ENCODE assay signal across 19 mouse cellular contexts in the genomic region with DNA sequence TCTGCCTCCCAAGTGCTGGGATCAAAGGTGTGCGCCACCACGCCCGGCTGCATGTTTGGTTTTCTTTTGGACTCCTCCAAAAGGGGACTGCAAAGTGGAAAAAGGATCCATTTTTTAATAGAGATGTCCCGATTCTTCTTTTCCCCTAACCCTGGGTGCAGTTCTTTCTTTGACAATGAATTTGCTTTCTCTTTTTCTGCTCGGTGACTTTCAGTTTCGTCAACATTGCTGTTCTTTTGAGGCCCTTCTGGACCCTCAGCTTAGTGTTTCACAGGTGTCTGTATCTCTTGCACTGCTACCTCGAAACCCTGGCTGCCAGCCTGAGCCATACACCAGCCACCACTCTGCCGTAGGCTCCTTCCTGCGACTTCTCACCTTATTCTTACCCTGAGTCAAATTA.
"Had no signal": no experiment of that assay in that cellular context is flagged by ENCODE, and none has a peak within 500 bp of the region (broad histone marks: within the 10 kb centered on the region; RNA-seq: fewer than 3 reads in every experiment).

No protein-coding gene starts in this region.

- ATAC-seq: midbrain, embryonic 16.5 days had no signal

- H3K4me1 ChIP-seq: midbrain, embryonic 10.5 days; midbrain, embryonic 12.5 days had no signal

- H3K27ac ChIP-seq: midbrain, embryonic 10.5 days; midbrain, embryonic 12.5 days; neural tube, embryonic 13.5 days; neural tube, embryonic 15.5 days had no signal

- H3K9me3 ChIP-seq: midbrain, embryonic 10.5 days; midbrain, embryonic 12.5 days; neural tube, embryonic 13.5 days; neural tube, embryonic 15.5 days had no signal

- H3K4me3 ChIP-seq: midbrain, embryonic 10.5 days; midbrain, embryonic 12.5 days; myocyte; neural tube, embryonic 13.5 days; neural tube, embryonic 15.5 days had no signal

- H3K4me2 ChIP-seq: lung, embryonic 14.5 days; midbrain, embryonic 12.5 days; neural tube, embryonic 13.5 days; neural tube, embryonic 15.5 days had no signal

- H3K9ac ChIP-seq: lung, embryonic 14.5 days; midbrain, embryonic 12.5 days; neural tube, embryonic 13.5 days; neural tube, embryonic 15.5 days had no signal

- DNase-seq: lung, adult 18-20 months; lung, embryonic 14.5 days; lung, postnatal 10 days; lung, postnatal 4 days; midbrain, embryonic 14.5 days; retina, postnatal 1 day; right cerebral cortex, adult 18-20 months; right cerebral cortex, postnatal 25 days; right cerebral cortex, postnatal 4 days; spleen, adult 18-20 months; thymus, adult 18-20 months; thymus, postnatal 14 days; thymus, postnatal 36 days had no signal

- H3K27me3 ChIP-seq: midbrain, embryonic 12.5 days; neural tube, embryonic 13.5 days; neural tube, embryonic 15.5 days had no signal
